Mouse (Mus musculus) T-helper 1 cell (primary cell): Measurements from ENCODE around the gene Esp31.

Experiments used
- in situ Hi-C: fragments of 300-600 bp; cut with MboI, MseI; formaldehyde crosslinking; loops from one replicate; pipeline ENCODE4 v1.15.1; 2025; ENCODE audit warnings: high pct_unique_total_duplicates

Gene Esp31

GRCm38 (mm10) chr17:38639147-38639546, at the start of gene Esp31:
Esp31 (plus strand) TSS chr17:38639447.
- in situ Hi-C loops, result no loop called here
